In the genomic region with DNA sequence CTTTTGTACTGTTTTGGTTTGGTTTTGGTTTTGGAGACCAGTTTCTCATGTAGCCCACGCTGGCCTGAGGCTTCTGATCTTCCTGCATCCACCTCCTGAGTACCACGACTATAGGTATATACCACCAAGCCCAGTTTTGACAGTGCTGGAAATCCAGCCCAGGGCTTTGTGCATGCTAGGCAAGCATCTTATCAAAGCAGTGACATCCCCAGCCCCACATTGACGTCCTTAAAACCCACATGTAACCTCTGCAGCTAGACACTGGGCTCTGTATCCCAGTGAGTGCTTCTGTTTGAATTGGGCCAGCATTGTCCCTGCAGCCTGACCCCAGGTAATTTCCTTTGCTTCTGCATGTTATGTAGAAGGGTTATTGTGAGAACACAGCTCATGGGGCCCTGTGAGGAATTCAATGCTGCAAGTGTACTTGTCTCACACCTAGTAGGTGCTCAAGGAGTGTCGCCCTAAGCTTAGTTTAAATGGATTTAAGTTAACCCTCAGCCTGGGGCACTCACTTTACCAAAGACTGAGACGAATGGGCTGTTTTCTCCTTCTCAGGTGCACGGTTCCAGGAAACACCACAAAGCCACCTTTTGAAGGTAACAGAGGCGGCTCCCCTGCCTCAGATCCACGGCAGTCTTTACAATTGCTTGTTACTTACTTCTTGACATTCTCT, we compare ENCODE assay signal across 16 mouse cellular contexts.
"Had no signal": no experiment of that assay in that cellular context is flagged by ENCODE, and none has a peak within 500 bp of the region (broad histone marks: within the 10 kb centered on the region; RNA-seq: fewer than 3 reads in every experiment).

No protein-coding gene starts in this region.

- H3K4me3 ChIP-seq: layer of hippocampus, adult 2 months; liver, embryonic 15.5 days; lung, embryonic 15.5 days; midbrain, embryonic 12.5 days; midbrain, embryonic 15.5 days; neural tube, embryonic 13.5 days had no signal

- H3K9ac ChIP-seq: liver, embryonic 15.5 days; lung, embryonic 15.5 days; midbrain, embryonic 12.5 days; midbrain, embryonic 15.5 days; neural tube, embryonic 13.5 days had no signal

- H3K27me3 ChIP-seq: liver, embryonic 15.5 days; lung, embryonic 15.5 days; midbrain, embryonic 12.5 days; midbrain, embryonic 15.5 days; neural tube, embryonic 13.5 days had no signal

- H3K9me3 ChIP-seq: liver, embryonic 15.5 days; lung, embryonic 15.5 days; midbrain, embryonic 12.5 days; midbrain, embryonic 15.5 days; neural tube, embryonic 13.5 days had no signal

- H3K4me1 ChIP-seq: midbrain, embryonic 12.5 days; midbrain, embryonic 15.5 days had no signal

- H3K27ac ChIP-seq: kidney, postnatal 0 days; layer of hippocampus, adult 2 months; liver, embryonic 15.5 days; lung, embryonic 15.5 days; midbrain, embryonic 12.5 days; midbrain, embryonic 15.5 days; neural tube, embryonic 13.5 days had no signal

- H3K36me3 ChIP-seq: lung, embryonic 15.5 days; midbrain, embryonic 12.5 days; midbrain, embryonic 15.5 days; neural tube, embryonic 13.5 days had no signal

- ATAC-seq: intestine, postnatal 0 days; midbrain, embryonic 15.5 days had no signal

- DNase-seq: kidney, adult 2 months; kidney, postnatal 25 days; layer of hippocampus, adult 9-11 months; lung, adult 18-20 months; lung, postnatal 10 days; lung, postnatal 36 days; thymus, postnatal 25 days had no signal

- H3K4me2 ChIP-seq: liver, embryonic 11.5 days; liver, embryonic 15.5 days; lung, embryonic 15.5 days; midbrain, embryonic 12.5 days; midbrain, embryonic 15.5 days; neural tube, embryonic 13.5 days had no signal
